Mouse (Mus musculus): ENCODE measurements at regions not wholly inside any gene's neighbourhood (a gene's known extent, or its start where the extent isn't known, plus 50 kb on each side); places are given as distances from the start of the nearest gene placed in this dataset.

GRCm38 (mm10) chr11:64738948-64739347 is 239.9 kb upstream of the Elac2 start:
- Histone ChIP-seq H3K27me3 (ENCODE audit: control insufficient read depth, insufficient read depth, insufficient read length) (no peaks in the 10 kb centered on the region), H3K4me3 (ENCODE audit: insufficient read depth, poor library complexity, severe bottlenecking) (no peak overlapping the region), H3K79me2 (ENCODE audit: control insufficient read depth, insufficient read depth) (no peaks in the 10 kb centered on the region), H3K36me3 (ENCODE audit: control insufficient read depth, insufficient read depth) (no peaks in the 10 kb centered on the region), H3ac (ENCODE audit: control insufficient read depth, insufficient read length, low read depth) (no peak overlapping the region), H3K79me3 (ENCODE audit: low read depth) (no peaks in the 10 kb centered on the region)
- TF ChIP-seq MYOG (IDR thresholded peaks at IDR 0.05; ENCODE audit: control insufficient read depth, extremely low read depth, insufficient read length) (no peak), MYOD1 (IDR thresholded peaks at IDR 0.05; ENCODE audit: control insufficient read depth, insufficient read length, low read depth) (no peak), USF1 (IDR thresholded peaks at IDR 0.05; ENCODE audit: low read depth) (no peak), CTCF (IDR thresholded peaks at IDR 0.05; ENCODE audit: control insufficient read depth, insufficient read depth, insufficient read length) (no peak), CEBPB (IDR thresholded peaks at IDR 0.05; ENCODE audit: low read depth) (no peak), MAX (IDR thresholded peaks at IDR 0.05) (no peak), FOSL1 (IDR thresholded peaks at IDR 0.05; ENCODE audit: insufficient read depth, low read length, poor library complexity, severe bottlenecking) (no peak)

GRCm38 (mm10) chr11:64743753-64744152 is 235.1 kb upstream of the Elac2 start:
- Histone ChIP-seq H3K27me3 (ENCODE audit: control insufficient read depth, insufficient read depth, insufficient read length) (no peaks in the 10 kb centered on the region), H3K36me3 (ENCODE audit: control insufficient read depth, insufficient read depth) (no peaks in the 10 kb centered on the region), H3K79me3 (ENCODE audit: low read depth) (no peaks in the 10 kb centered on the region), H3K4me3 (ENCODE audit: insufficient read depth, poor library complexity, severe bottlenecking) (no peak overlapping the region), H3K79me2 (ENCODE audit: control insufficient read depth, insufficient read depth) (no peaks in the 10 kb centered on the region), H3ac (ENCODE audit: control insufficient read depth, insufficient read length, low read depth) (no peak overlapping the region)
- TF ChIP-seq CEBPB (IDR thresholded peaks at IDR 0.05; ENCODE audit: low read depth) (no peak), CTCF (IDR thresholded peaks at IDR 0.05; ENCODE audit: control insufficient read depth, insufficient read depth, insufficient read length) (no peak), MAX (IDR thresholded peaks at IDR 0.05) (no peak), MYOG (IDR thresholded peaks at IDR 0.05; ENCODE audit: control insufficient read depth, extremely low read depth, insufficient read length) (no peak), FOSL1 (IDR thresholded peaks at IDR 0.05; ENCODE audit: insufficient read depth, low read length, poor library complexity, severe bottlenecking) (no peak), USF1 (IDR thresholded peaks at IDR 0.05; ENCODE audit: low read depth) (no peak), MYOD1 (IDR thresholded peaks at IDR 0.05; ENCODE audit: control insufficient read depth, insufficient read length, low read depth) (no peak)

GRCm38 (mm10) chr11:64746146-64746545 is 232.7 kb upstream of the Elac2 start:
- Histone ChIP-seq H3K36me3 (ENCODE audit: control insufficient read depth, insufficient read depth) (no peaks in the 10 kb centered on the region), H3K79me2 (ENCODE audit: control insufficient read depth, insufficient read depth) (no peaks in the 10 kb centered on the region), H3K27me3 (ENCODE audit: control insufficient read depth, insufficient read depth, insufficient read length) (no peaks in the 10 kb centered on the region), H3ac (ENCODE audit: control insufficient read depth, insufficient read length, low read depth) (no peak overlapping the region), H3K79me3 (ENCODE audit: low read depth) (no peaks in the 10 kb centered on the region), H3K4me3 (ENCODE audit: insufficient read depth, poor library complexity, severe bottlenecking) (no peak overlapping the region)
- TF ChIP-seq MYOG (IDR thresholded peaks at IDR 0.05; ENCODE audit: control insufficient read depth, extremely low read depth, insufficient read length), result no peak
- no peak for TF ChIP-seq CTCF (IDR thresholded peaks at IDR 0.05; ENCODE audit: control insufficient read depth, insufficient read depth, insufficient read length)
- TF ChIP-seq MAX (IDR thresholded peaks at IDR 0.05), result no peak
- no peak for TF ChIP-seq CEBPB (IDR thresholded peaks at IDR 0.05; ENCODE audit: low read depth)
- no peak for TF ChIP-seq MYOD1 (IDR thresholded peaks at IDR 0.05; ENCODE audit: control insufficient read depth, insufficient read length, low read depth)
- TF ChIP-seq USF1 (IDR thresholded peaks at IDR 0.05; ENCODE audit: low read depth), result no peak
- TF ChIP-seq FOSL1 (IDR thresholded peaks at IDR 0.05; ENCODE audit: insufficient read depth, low read length, poor library complexity, severe bottlenecking), result no peak

- H3K79me3 ChIP-seq (ENCODE audit: low read depth), result no peaks in the 10 kb centered on the region
- H3K4me3 ChIP-seq (ENCODE audit: insufficient read depth, poor library complexity, severe bottlenecking), result no peak overlapping the region
- no peaks in the 10 kb centered on the region for H3K36me3 ChIP-seq (ENCODE audit: control insufficient read depth, insufficient read depth)
- no peak overlapping the region for H3ac ChIP-seq (ENCODE audit: control insufficient read depth, insufficient read length, low read depth)
- TF ChIP-seq USF1 (IDR thresholded peaks at IDR 0.05; ENCODE audit: low read depth) (no peak), MYOG (IDR thresholded peaks at IDR 0.05; ENCODE audit: control insufficient read depth, extremely low read depth, insufficient read length) (no peak), FOSL1 (IDR thresholded peaks at IDR 0.05; ENCODE audit: insufficient read depth, low read length, poor library complexity, severe bottlenecking) (no peak), MAX (IDR thresholded peaks at IDR 0.05) (no peak), CTCF (IDR thresholded peaks at IDR 0.05; ENCODE audit: control insufficient read depth, insufficient read depth, insufficient read length) (no peak), CEBPB (IDR thresholded peaks at IDR 0.05; ENCODE audit: low read depth) (no peak), MYOD1 (IDR thresholded peaks at IDR 0.05; ENCODE audit: control insufficient read depth, insufficient read length, low read depth) (no peak)
- no peaks in the 10 kb centered on the region for H3K79me2 ChIP-seq (ENCODE audit: control insufficient read depth, insufficient read depth)
- H3K27me3 ChIP-seq (ENCODE audit: control insufficient read depth, insufficient read depth, insufficient read length), result no peaks in the 10 kb centered on the region
Measured at GRCm38 (mm10) chr11:64749976-64750375, 228.9 kb upstream of the Elac2 start.

- Histone ChIP-seq H3K36me3 (ENCODE audit: control insufficient read depth, insufficient read depth) (no peaks in the 10 kb centered on the region), H3ac (ENCODE audit: control insufficient read depth, insufficient read length, low read depth) (no peak overlapping the region), H3K27me3 (ENCODE audit: control insufficient read depth, insufficient read depth, insufficient read length) (no peaks in the 10 kb centered on the region), H3K79me3 (ENCODE audit: low read depth) (no peaks in the 10 kb centered on the region), H3K4me3 (ENCODE audit: insufficient read depth, poor library complexity, severe bottlenecking) (no peak overlapping the region), H3K79me2 (ENCODE audit: control insufficient read depth, insufficient read depth) (no peaks in the 10 kb centered on the region)
- TF ChIP-seq USF1 (IDR thresholded peaks at IDR 0.05; ENCODE audit: low read depth), result no peak
- no peak for TF ChIP-seq MYOD1 (IDR thresholded peaks at IDR 0.05; ENCODE audit: control insufficient read depth, insufficient read length, low read depth)
- TF ChIP-seq MAX (IDR thresholded peaks at IDR 0.05), result no peak
- TF ChIP-seq CEBPB (IDR thresholded peaks at IDR 0.05; ENCODE audit: low read depth), result no peak
- no peak for TF ChIP-seq MYOG (IDR thresholded peaks at IDR 0.05; ENCODE audit: control insufficient read depth, extremely low read depth, insufficient read length)
- TF ChIP-seq CTCF (IDR thresholded peaks at IDR 0.05; ENCODE audit: control insufficient read depth, insufficient read depth, insufficient read length), result no peak
- TF ChIP-seq FOSL1 (IDR thresholded peaks at IDR 0.05; ENCODE audit: insufficient read depth, low read length, poor library complexity, severe bottlenecking), result no peak
Measured at GRCm38 (mm10) chr11:64752299-64752698, 226.5 kb upstream of the Elac2 start.

- Histone ChIP-seq H3K27me3 (ENCODE audit: control insufficient read depth, insufficient read depth, insufficient read length) (no peaks in the 10 kb centered on the region), H3K36me3 (ENCODE audit: control insufficient read depth, insufficient read depth) (no peaks in the 10 kb centered on the region), H3K4me3 (ENCODE audit: insufficient read depth, poor library complexity, severe bottlenecking) (no peak overlapping the region), H3K79me3 (ENCODE audit: low read depth) (no peaks in the 10 kb centered on the region), H3ac (ENCODE audit: control insufficient read depth, insufficient read length, low read depth) (no peak overlapping the region), H3K79me2 (ENCODE audit: control insufficient read depth, insufficient read depth) (no peaks in the 10 kb centered on the region)
- TF ChIP-seq MAX (IDR thresholded peaks at IDR 0.05) (no peak), CTCF (IDR thresholded peaks at IDR 0.05; ENCODE audit: control insufficient read depth, insufficient read depth, insufficient read length) (no peak), CEBPB (IDR thresholded peaks at IDR 0.05; ENCODE audit: low read depth) (no peak), FOSL1 (IDR thresholded peaks at IDR 0.05; ENCODE audit: insufficient read depth, low read length, poor library complexity, severe bottlenecking) (no peak), USF1 (IDR thresholded peaks at IDR 0.05; ENCODE audit: low read depth) (no peak), MYOG (IDR thresholded peaks at IDR 0.05; ENCODE audit: control insufficient read depth, extremely low read depth, insufficient read length) (no peak), MYOD1 (IDR thresholded peaks at IDR 0.05; ENCODE audit: control insufficient read depth, insufficient read length, low read depth) (no peak)
Measured at GRCm38 (mm10) chr11:64752816-64753215, 226.0 kb upstream of the Elac2 start.

Measured in C2C12 (cell line).